Mouse (Mus musculus): ENCODE results near the gene Gatc. TPM values are rescaled to one million over a fixed set of nuclear protein-coding genes. Genes with fewer than 3 reads are reported as not detected.
"Not testable (repeated sequence)": the region's sequence is repeated elsewhere in the genome, so short reads cannot be mapped to it uniquely, and the experiment has no call there.

Gatc gene
- 15.0 and 19.9 TPM in 2 replicates for total RNA-seq (2017)

DNA sequence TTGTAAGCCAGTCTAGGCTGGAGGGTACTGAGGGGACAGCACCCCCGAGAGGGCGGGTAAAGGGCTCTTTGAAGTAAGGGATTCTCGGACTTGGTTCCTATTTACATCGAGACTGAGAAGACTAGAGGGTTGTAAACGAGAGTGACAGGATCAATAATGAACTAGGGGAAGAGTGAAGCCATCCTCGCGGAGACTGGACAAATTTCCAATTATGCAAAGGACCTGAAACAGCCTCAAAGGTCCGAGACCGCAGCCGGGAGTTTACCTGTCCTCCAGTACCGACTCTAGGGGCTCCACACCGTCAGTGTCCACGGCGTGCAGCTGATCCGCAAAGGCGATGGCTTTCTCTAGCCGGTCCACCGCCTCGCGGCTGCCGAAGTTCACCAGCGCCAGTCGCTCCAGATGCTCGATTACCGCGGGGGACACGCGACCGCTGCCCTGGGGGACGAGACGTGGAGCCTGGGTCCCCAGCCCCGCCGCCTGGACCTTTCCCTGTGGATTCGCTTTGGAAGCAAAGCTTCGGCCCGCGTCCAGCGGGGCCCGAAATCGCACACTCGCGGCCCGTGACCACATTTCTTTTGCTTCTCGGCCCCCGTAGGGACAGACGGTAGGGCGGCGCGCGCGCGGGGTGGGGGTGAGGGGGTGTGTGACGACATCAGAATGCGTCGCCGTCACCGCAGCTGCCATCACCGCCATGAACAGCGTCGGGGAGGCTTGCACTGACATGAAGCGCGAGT, at the start of gene Gatc, which contains the start of gene Triap1:
Gene Gatc (minus strand): TSS at position 602 of the 737 bp plus-strand sequence.
Gene Triap1 (plus strand): TSS at position 649 of the 737 bp plus-strand sequence.
- peak; percentile 87 for ATAC-seq (replicated peaks; ENCODE audit: low read depth, poor library complexity, severe bottlenecking)

DNA sequence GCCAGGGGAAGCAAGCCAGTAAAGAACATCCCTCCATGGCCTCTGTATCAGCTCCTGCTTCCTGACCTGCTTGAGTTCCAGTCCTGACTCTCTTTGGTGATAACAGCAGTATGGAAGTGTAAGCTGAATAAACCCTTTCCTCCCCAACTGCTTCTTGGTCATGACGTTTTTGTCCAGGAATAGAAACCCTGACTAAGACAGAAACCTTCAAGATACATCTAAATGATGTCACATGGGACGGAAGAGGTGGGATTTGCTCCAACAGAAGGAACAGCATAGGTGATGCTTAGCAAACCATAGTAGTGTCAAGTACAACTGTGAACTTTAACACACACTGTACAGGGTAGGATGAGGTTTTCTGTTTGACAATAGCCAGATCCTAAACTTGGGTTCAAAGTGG, 37.9 kb upstream of the Gatc start:
- not testable (repeated sequence) for ATAC-seq (replicated peaks; ENCODE audit: low read depth, poor library complexity, severe bottlenecking)

DNA sequence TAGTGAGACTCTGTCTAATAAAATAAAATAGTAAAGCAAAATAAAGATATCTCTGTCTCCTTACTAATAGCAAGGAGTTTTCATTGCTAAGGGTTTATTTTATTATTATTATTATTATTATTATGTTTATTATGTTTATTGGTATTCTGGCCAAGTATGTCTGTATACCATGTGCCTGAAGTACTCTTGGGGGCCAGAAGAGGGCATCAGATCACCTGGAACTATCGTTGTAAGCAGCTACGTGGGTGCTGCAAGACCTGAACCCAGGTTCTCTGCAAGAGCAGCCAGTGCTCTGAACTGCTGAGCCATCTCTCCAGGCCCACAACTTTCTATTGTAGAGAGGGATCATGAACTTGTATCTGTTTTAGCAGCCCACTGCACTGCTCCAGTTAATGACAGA, 34.5 kb upstream of the Gatc start:
- ATAC-seq (replicated peaks; ENCODE audit: low read depth, poor library complexity, severe bottlenecking), result no peak

DNA sequence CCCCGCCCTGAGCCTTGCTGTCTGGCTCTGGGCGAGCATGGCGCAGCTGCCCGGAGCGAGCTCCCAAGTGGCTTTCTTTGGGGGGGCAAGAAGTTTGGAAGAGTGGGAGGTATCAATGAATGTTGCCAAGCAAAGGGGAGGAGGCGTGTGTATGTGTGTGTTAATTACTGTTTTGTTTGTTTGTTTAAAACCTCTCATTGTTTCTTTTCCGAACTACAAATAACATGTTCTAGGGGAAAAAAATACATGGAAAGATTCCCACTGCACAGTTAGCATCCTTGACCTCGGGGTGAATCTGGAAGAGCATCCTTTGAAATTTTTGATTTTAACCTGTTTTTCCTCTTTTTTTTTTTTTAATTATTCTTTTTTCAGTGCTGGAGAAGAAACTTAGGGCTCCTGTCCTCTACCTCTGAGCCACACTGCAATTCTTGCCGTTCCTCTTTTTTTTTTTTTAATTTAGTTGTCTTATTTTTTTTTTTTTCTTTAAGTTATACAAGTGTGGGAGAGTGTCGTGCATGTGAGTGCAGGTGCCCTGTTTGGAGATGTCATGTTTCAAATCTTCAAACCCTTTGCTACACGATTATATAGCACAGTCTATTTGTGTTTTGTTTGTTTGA, 33.3 kb upstream of the Gatc start:
- ATAC-seq (replicated peaks; ENCODE audit: low read depth, poor library complexity, severe bottlenecking), result no peak

DNA sequence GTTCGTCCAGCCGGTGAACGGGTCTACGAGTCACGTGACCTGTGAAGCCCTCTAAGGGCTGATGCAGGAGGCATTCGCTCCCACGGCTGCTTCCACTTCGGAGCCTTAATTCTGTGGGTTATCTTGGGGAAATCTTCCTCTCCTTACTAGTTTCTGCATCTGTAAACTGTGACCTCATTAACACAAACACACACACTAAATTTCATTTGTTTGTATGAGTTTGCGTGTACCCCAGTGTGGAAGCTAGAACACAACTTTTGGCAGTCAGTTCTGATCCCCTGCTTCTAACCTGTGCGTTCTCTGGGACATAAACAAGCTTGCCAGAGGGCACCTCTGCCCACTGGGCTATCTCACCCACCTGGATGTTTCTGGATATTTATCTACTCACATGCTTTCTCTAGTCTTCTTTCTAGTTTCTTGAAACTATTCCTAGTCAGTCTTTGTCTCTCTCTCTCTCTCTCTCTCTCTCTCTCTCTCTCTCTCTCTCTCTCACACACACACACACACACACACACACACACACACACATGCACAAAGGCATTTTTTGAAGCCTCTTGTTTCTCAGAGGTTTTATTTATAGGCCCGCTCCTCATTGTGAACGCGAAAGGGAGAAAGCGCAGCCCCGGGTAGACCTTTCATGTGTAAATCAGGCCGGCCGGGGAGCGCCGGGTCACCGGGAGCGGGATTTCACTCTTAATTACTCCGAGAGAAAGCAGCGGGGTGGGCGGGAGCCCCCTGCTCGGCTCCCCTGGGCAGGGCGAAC, 32.6 kb upstream of the Gatc start:
- no peak for ATAC-seq (replicated peaks; ENCODE audit: low read depth, poor library complexity, severe bottlenecking)

DNA sequence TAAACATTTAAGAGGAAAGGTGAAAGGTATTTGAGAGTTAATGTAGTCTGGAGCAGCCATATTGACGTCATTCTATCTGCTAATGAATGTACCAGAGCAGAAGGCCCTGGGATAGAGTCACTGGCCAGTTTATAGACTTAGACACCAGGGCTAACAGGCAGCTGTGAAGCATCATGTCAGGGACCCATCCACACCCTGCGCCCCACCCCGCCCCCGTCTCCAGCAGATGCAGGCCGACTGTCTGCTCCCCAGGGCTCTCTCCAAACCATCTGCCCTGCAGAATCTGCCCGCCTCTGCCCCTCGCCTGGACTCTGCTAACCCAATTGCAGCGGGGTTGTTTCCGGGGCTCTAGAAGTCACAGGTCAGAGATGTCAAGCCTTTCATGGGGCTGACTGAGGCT, 30.8 kb upstream of the Gatc start:
- no peak for ATAC-seq (replicated peaks; ENCODE audit: low read depth, poor library complexity, severe bottlenecking)

DNA sequence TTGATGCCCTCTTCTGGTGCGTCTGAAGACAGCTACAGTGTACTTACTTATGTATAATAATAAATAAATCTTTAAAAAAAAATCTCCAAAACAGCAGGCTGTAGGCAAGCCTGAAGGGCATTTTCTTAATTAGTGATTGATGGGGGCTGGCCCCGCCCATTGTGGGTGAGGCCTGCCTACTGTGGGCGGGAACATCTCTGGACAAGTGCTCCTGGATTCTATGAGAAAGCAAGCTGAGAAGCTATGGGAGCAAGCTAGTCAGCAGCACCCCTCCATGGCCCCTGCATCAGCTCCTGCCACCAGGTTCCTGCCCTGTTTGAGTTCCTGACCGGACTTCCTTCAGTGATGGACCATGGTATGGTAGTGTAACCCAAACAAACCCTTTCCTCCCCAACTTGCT, 23.8 kb upstream of the Gatc start:
- no peak for ATAC-seq (replicated peaks; ENCODE audit: low read depth, poor library complexity, severe bottlenecking)

DNA sequence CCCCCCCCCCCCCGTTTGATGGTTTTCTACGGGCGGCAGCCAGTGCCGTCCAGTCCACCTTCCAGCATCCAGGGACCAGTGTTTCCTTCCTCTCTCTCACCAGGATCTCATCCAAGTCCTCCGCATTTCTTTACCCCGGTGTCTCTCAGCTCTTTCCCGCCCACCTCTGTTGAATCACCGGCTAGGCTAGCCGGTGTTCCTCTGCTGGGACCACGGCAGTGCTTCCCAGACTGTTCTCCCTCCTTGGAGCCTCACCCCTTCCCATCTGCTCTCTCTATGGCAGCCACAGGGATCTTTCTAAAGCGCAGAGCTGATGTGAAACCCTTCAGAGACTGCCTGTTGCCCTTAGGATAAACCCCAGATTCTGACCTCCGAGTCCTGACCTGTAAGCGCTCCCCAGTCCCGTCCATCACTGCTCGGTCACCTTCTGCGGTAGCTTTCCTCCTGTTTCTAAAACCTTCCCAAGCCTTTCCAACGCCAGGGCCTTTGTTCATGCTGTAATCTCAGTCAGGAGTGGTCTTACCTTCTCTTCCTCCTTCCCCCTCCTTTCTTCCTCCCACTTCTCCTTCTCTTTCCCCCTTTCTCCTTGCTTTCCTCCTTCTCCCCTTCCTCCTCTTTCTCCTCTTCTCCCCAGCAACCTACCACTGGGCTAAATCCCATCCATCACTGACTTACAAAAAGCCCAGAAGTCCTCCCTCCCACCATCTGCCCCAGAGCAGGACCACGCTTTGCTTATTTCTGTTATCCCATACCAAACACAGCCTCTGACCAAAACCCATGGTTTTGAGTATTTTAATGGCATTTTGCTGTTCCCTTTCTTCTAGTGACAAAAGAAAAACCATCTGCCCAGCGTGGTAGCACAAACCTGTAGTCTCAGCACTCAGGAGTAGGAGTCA, 22.1 kb upstream of the Gatc start:
- ATAC-seq (replicated peaks; ENCODE audit: low read depth, poor library complexity, severe bottlenecking), result no peak

DNA sequence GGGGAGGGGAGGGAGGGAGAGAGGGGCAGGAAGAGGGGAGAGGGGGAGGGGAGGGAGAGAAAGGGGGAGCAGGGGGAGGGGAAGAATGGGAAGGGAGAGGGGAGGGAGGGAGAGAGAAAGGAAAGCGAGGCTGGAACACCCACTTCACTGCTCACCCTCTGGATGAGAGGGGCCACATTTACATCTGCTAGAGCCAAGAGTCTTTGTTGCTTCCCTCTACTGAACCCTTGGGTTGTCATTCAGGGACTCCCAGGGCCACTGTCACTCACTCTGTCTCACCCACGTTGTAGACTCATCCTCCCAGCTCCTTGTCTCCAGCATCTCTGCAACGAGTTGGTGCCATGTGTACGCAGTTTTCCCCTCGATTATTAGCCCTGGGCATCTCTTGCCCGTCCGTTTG, 21.2 kb upstream of the Gatc start:
- no peak for ATAC-seq (replicated peaks; ENCODE audit: low read depth, poor library complexity, severe bottlenecking)

DNA sequence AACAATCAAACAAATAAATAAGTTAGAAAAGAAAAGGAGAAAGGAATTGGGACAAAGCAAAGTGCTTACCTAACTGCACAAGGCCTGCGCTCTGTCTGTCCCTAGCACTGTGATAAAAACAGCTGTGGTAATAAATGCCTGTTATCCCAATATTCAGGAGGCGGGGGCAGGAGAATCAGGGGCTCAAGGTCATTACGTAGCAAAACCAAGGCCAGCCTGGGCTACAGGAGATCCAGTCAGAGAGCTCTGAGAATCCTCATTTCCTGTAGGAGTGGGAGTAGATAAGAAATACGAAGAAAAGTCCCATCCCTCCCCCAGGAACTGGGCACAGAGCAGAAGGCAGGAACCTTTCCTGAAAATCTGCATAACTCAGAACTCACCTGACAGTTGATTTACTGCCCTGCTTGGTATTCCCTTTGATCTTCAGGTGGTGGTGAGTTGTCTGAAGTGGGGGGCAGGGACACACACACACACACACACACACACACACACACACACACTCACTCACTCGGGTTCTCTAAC, 18.9 kb upstream of the Gatc start:
- ATAC-seq (replicated peaks; ENCODE audit: low read depth, poor library complexity, severe bottlenecking), result no peak

DNA sequence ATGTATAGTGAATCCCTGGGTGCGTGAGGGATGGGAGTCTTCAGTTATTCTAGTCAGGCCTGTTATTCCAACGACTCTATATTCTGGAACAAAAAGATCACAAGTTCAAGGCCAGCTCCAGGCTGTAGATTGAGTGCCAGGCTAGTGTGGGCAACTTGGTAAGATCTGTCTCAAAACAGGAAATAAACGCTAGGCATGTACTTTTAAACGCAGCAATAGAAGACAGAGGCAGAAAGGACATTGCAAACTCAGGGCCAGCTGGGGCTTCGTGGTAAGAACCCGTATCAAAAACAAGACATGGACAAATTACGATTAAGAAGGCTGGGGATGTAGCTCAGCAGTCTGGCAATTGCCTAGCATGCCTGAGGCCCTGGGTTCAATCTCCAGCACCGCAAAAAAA, 18.5 kb upstream of the Gatc start:
- no peak for ATAC-seq (replicated peaks; ENCODE audit: low read depth, poor library complexity, severe bottlenecking)

DNA sequence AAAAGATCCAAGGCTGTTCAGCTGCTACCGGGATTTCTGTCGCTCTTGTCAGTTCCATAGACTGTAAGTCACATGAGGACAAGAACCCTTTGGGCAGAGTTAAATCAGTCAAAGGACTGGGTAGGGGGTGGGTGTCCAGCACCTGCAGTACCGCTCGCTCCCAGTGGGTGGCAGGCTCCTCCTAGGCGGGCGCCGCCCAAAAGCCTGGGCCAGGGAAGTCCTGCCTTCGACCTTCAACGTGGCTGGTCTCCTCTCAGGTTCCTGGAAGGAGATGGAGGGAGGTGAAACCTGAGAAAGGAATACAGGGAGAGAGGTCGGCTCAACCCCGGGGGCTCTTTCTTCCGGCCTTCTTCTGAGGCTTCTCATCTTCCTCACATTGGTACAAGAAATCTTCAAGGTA, 17.9 kb upstream of the Gatc start:
- ATAC-seq (replicated peaks; ENCODE audit: low read depth, poor library complexity, severe bottlenecking), result peak; percentile 95

DNA sequence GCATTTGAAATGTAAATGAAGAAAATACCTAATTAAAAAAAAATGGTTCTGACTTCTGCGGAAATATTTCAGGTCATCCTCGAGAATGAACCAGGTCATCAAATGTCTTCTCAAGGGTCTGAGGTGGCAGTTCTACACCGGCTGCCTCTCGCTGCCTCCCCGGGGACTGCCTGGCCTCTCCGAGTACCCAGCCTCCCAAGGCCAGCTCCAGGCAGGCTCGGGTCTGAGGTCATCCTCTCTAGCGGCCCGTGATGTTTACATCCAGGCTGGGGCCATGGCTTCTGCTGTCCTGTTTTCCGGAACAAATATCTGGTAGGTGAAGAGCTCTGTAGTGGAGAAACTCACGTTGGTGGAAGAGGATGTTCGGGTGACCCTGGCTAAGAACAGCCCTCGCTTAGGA, 14.1 kb upstream of the Gatc start:
- ATAC-seq (replicated peaks; ENCODE audit: low read depth, poor library complexity, severe bottlenecking), result no peak

DNA sequence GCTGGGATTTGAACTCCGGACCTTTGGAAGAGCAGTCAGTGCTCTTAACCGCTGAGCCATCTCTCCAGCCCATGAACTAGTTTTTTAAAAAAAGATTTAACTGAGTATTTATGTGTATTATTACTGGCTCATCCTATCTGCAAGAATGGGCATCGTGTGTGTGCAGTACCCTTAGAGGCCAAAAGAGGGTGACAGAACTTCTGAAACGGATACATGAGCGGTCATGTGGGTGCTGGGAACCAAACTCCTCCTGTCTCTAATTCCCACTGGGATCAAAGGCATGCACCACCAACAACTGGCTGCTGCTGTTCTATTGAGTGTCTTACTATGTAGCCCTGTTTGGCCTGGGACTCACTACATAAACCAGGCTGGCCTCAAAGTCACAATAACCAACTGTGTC, 10.4 kb upstream of the Gatc start:
- no peak for ATAC-seq (replicated peaks; ENCODE audit: low read depth, poor library complexity, severe bottlenecking)

DNA sequence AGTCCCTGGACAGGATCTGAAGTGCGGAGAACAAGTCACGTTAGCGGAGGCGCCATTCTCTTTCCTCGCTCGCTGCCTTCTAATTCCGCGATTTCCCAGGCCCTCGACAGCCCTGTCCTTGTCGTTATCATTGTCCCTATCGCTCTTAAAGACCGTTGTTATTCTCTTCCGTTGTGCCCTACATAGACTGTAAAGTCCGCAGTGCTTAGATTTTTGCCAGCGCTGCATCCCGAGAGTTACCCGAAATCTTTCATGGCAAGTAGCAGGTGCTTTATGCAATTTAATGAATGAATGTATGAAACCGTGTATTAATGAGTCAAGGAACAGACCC, 8.2 kb upstream of the Gatc start:
- peak; percentile 26 for ATAC-seq (replicated peaks; ENCODE audit: low read depth, poor library complexity, severe bottlenecking)

DNA sequence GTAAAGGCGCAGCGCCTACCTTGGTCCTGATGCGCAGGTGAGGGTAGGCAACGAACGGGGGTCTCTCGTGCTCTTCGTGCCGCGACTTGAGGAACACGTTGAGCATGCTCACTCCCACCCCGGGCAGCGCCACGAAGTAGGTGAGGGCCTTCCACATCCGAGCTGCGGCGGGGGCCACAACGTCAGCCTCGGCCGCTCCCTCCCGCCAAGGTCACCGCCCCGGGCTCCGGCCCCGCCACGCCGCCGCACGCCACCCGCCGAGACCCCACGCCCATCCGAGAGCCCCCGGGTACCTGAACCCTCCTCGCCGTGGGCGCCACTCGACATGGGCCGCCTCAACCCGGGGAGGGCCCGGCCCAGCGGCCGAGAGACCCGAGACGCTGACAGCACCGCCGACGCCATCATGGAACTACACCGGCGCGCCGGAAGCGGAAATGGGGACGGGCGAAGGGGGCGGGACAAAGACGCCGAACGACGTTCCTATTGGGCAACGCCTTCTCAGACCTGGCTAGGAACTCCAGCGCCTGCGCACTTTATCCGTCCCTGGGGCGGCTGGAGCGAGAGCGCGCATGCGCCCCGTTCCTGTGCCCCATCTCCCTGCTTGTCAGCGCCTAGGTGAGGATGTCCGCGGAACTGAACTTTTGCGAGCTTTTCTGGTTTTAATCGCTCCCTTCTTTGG, 7.7 kb upstream of the Gatc start, which contains the start of gene Cox6a1:
Gene Cox6a1 (minus strand): TSS at position 436 of the 679 bp plus-strand sequence.
- peak; percentile 89 for ATAC-seq (replicated peaks; ENCODE audit: low read depth, poor library complexity, severe bottlenecking)

DNA sequence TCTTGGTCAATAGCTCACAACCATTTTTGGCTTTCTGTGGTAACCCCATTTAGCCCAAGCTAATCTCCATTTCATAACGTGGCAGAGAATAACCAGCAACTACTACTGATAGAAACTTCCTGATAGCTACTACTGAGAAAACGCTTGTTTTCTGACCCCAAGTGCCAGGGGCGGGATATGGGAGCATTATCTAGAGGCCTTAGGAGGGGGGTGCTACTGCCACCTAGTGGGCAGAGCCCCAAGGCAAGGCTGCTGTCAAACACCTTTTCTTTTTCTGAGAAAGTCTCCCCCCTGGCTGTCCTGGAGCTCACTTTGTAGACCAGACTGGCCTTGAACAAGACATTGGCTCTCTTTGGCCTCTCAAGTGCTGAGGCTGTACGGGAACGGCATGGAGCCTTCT, 6.6 kb upstream of the Gatc start:
- peak; percentile 72 for ATAC-seq (replicated peaks; ENCODE audit: low read depth, poor library complexity, severe bottlenecking)

DNA sequence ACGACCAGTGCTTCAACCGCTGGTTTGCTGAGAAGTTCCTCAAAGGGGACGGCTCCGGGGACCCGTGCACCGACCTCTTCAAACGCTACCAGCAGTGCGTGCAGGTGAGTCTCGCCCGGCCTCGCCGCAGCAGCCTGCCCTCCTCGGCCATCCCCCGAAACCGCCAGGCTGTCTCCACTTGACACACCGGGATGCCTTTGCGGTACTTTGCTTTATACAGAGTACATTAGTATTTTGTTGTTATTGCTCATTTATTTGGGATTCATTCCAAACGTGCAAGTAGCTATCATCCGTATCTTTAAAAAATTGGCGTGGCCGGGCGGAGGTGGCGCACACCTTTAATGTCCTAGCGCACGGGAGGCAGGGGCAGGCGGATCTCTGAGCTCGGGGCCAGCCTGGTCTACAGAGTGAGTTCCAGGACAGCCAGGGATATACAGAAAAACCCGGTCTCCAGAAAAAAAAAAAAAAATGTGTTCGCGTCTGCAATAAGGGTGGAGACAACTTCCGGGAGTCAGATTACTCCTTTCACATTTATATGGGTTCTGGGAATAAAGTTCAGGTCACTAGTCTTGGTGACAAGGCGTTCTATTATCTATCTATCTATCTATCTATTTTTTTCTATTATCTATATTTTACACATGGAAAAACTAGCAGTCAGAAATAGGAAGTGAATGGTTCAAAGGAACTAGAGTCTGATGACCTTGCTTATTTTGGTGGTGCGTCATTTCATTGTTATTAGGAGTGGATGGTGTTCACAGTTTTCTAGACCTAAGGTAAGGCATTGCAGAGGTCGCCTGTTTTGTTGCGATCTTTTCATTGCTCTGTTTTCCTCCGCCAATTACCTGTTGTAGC, 562 bp upstream of the Gatc start:
- peak; percentile 61; the same call in 1 of the 2 replicates for ATAC-seq (replicated peaks; ENCODE audit: low read depth, poor library complexity, severe bottlenecking)
